Mouse (Mus musculus): ENCODE results near the gene Spats2. TPM values are rescaled to one million over a fixed set of nuclear protein-coding genes. Genes with fewer than 3 reads are reported as not detected.

The Spats2 gene
- polyA plus RNA-seq, 1 experiment from 2014 or later, result 34.2 TPM

DNA sequence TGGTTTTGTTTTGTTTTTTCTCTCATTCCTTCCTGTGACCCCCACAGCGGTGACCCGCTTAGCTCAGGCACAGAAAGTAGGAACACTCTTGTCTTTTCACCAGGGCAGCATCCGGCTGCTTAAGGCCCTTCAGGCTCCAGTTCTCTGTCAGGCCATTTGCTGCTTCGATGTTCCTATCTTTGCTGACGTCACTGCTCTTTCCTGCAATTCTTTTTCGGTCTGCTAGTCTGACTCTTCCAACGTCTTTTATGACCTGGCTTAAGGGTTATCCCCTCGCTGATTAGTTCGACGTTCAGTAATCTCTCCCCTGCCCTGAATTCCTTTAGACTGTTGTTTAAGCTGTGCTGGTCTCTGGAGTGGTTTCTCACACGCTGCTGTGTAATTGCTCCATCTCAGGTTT lies 9.2 kb upstream of the Spats2 start:
- WGBS, result 46% methylated on average over 11 of the region's 11 CpGs
- ATAC-seq (ENCODE audit: insufficient number of reproducible peaks, insufficient read depth, low FRiP score, low read depth), result no peak
- H3K9me3 ChIP-seq (ENCODE audit: control insufficient read depth, low read depth, low read length), result no peaks in the 10 kb centered on the region
- no peak overlapping the region for H3K27ac ChIP-seq (ENCODE audit: low read length)
- H3K9ac ChIP-seq (replicated peaks; ENCODE audit: low read depth, low read length), result no peak overlapping the region
- no peaks in the 10 kb centered on the region for H3K36me3 ChIP-seq (ENCODE audit: control insufficient read depth, insufficient read depth, low read length)
- H3K4me2 ChIP-seq (replicated peaks; ENCODE audit: low read depth, low read length), result no peak overlapping the region
- no peaks in the 10 kb centered on the region for H3K4me1 ChIP-seq (ENCODE audit: control insufficient read depth, insufficient read depth, low read length)
- H3K4me3 ChIP-seq (ENCODE audit: low read depth, low read length), result no peak overlapping the region
- H3K27me3 ChIP-seq (ENCODE audit: control insufficient read depth, insufficient read depth, low read length), result no peaks in the 10 kb centered on the region

DNA sequence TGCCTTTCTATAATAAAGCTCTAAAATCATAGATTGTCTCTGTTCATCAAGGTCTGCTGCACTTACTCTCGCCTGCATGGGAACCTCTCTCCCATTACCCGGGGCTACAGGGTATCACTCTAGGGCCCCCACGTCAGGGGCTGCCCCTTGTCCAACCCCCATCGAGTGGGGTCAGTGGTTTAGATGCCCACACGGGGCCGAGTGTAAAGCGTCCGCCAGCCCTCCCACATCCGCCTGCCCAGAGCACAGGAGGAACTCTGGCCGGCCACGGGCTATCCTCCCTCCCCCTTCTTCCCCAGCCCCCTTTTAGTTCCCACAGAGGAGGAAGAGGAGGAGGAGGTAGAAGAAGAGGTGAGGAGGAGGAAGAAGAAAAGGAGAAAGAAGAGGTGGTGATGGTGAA lies 4.9 kb upstream of the Spats2 start:
- no peak overlapping the region for H3K4me3 ChIP-seq (ENCODE audit: low read depth, low read length)
- H3K27ac ChIP-seq (ENCODE audit: low read length), result no peak overlapping the region
- 9% methylated on average over 11 of the region's 11 CpGs for WGBS
- no peak overlapping the region for H3K4me2 ChIP-seq (replicated peaks; ENCODE audit: low read depth, low read length)
- no peaks in the 10 kb centered on the region for H3K9me3 ChIP-seq (ENCODE audit: control insufficient read depth, low read depth, low read length)
- no peak overlapping the region for H3K9ac ChIP-seq (replicated peaks; ENCODE audit: low read depth, low read length)
- H3K4me1 ChIP-seq (ENCODE audit: control insufficient read depth, insufficient read depth, low read length), result no peaks in the 10 kb centered on the region
- H3K27me3 ChIP-seq (ENCODE audit: control insufficient read depth, insufficient read depth, low read length), result no peaks in the 10 kb centered on the region
- no peaks in the 10 kb centered on the region for H3K36me3 ChIP-seq (ENCODE audit: control insufficient read depth, insufficient read depth, low read length)
- no peak for ATAC-seq (ENCODE audit: insufficient number of reproducible peaks, insufficient read depth, low FRiP score, low read depth)

DNA sequence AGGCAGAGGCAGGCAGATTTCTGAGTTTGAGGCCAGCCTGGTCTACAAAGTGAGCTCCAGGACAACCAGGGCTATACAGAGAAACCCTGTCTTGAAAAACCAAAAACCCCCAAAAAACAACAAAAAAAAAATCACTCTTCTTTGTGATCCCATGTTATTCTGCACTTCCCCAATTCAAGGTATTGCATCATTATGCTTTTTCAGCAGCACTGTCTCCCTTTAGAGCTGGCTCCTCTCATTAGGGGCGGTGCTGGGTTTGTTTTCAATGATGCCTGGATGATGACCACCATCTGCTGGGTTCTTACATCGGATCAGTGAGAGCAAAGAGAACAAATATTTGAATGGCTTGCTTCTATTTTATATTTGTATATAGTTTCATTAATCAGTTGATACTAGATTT lies 3.1 kb upstream of the Spats2 start:
- H3K9ac ChIP-seq (replicated peaks; ENCODE audit: low read depth, low read length), result no peak overlapping the region
- H3K27me3 ChIP-seq (ENCODE audit: control insufficient read depth, insufficient read depth, low read length), result no peaks in the 10 kb centered on the region
- H3K36me3 ChIP-seq (ENCODE audit: control insufficient read depth, insufficient read depth, low read length), result no peaks in the 10 kb centered on the region
- H3K4me3 ChIP-seq (ENCODE audit: low read depth, low read length), result no peak overlapping the region
- H3K9me3 ChIP-seq (ENCODE audit: control insufficient read depth, low read depth, low read length), result no peaks in the 10 kb centered on the region
- no peak overlapping the region for H3K4me2 ChIP-seq (replicated peaks; ENCODE audit: low read depth, low read length)
- H3K4me1 ChIP-seq (ENCODE audit: control insufficient read depth, insufficient read depth, low read length), result no peaks in the 10 kb centered on the region
- H3K27ac ChIP-seq (ENCODE audit: low read length), result no peak overlapping the region
- no peak for ATAC-seq (ENCODE audit: insufficient number of reproducible peaks, insufficient read depth, low FRiP score, low read depth)
- 57% methylated on average over 2 of the region's 2 CpGs for WGBS

DNA sequence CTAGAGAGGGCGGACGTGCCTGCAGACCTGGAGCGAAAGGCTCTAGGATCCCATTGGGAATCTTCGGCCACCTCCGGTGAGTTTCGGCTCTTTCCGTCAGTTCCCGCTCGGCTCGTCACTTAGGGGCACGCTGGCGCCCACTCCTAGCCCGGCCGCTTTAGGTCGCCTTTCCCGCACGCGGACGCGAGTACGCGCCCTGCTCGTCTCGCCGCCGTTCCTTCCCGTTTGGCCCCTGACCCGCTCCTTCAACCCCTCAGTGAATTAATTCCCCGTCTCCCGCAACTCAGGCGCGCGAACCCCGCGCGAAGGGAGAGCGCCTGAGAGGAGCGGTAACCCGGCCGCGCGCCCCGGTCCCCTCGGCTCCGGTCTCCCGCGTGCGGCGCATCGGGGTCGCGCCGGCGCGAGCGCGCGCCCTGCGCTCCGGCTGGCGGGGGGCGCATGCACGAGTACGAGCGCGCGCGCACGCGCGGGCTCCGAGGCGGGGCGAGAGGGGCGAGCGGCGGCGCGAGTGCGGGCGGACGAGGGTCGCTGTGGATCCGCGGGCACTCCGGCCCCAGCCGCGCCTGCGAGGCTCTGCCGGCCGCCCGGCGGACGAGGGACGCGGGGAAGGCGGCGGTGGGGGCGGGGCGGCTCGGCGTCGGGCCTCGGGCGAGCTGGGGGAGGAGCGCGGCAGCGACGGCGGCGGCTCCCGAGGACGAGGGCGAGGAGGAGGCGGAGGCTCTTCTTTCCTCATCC lies 532 bp downstream of the Spats2 start:
- ATAC-seq (ENCODE audit: insufficient number of reproducible peaks, insufficient read depth, low FRiP score, low read depth), result peak; percentile 88
- H3K4me1 ChIP-seq (ENCODE audit: control insufficient read depth, insufficient read depth, low read length), result peaks cover 15% of the 10 kb centered on the region
- under 1% methylated on average over 111 of the region's 115 CpGs for WGBS

DNA sequence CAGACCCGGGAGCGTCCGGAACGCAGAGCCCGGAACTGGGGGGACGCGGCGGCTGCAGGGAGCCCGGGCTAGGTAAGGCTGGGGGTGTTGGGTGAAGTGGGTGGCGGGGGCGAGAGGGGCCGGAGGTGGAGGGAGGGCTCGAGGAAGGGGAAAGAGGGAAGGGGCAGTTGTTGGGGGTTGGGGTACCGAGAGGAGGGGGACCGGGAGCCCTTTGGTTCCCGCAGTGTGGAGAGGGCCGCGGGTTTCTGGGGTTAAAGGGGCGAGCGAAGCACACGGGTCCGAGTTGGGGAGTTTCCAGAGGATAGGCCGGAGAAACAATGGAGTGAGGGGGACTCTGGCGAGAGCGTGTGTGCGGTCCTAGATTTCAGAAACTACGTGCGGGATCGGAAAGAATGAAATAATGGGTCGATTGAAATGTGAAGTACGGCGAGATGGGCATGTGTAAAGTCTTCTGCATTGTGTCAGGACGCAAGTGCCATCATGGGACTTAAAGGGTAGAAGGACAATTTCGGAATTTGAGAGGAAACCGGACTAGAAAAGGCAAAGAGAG lies 1.2 kb downstream of the Spats2 start:
- Histone ChIP-seq H3K9me3 (ENCODE audit: control insufficient read depth, low read depth, low read length) (no peaks in the 10 kb centered on the region), H3K27ac (ENCODE audit: low read length) (peak overlapping the region; percentile 88), H3K9ac (replicated peaks; ENCODE audit: low read depth, low read length) (peak overlapping the region; percentile 90), H3K4me1 (ENCODE audit: control insufficient read depth, insufficient read depth, low read length) (peaks cover 15% of the 10 kb centered on the region), H3K4me3 (ENCODE audit: low read depth, low read length) (peak overlapping the region; percentile 90), H3K36me3 (ENCODE audit: control insufficient read depth, insufficient read depth, low read length) (no peaks in the 10 kb centered on the region), H3K4me2 (replicated peaks; ENCODE audit: low read depth, low read length) (peak overlapping the region; percentile 50), H3K27me3 (ENCODE audit: control insufficient read depth, insufficient read depth, low read length) (no peaks in the 10 kb centered on the region)
- no peak; the same call in 1 of the 2 replicates for ATAC-seq (ENCODE audit: insufficient number of reproducible peaks, insufficient read depth, low FRiP score, low read depth)
- under 1% methylated on average over 35 of the region's 35 CpGs for WGBS

More for the DNA sequence above, 532 bp downstream of the Spats2 start:
- peak overlapping the region; percentile 50 for H3K4me2 ChIP-seq (replicated peaks; ENCODE audit: low read depth, low read length)
- H3K27me3 ChIP-seq (ENCODE audit: control insufficient read depth, insufficient read depth, low read length), result no peaks in the 10 kb centered on the region
- H3K9ac ChIP-seq (replicated peaks; ENCODE audit: low read depth, low read length), result peak overlapping the region; percentile 90
- no peaks in the 10 kb centered on the region for H3K36me3 ChIP-seq (ENCODE audit: control insufficient read depth, insufficient read depth, low read length)
- H3K9me3 ChIP-seq (ENCODE audit: control insufficient read depth, low read depth, low read length), result no peaks in the 10 kb centered on the region
- H3K27ac ChIP-seq (ENCODE audit: low read length), result peak overlapping the region; percentile 88
- H3K4me3 ChIP-seq (ENCODE audit: low read depth, low read length), result peak overlapping the region; percentile 90

DNA sequence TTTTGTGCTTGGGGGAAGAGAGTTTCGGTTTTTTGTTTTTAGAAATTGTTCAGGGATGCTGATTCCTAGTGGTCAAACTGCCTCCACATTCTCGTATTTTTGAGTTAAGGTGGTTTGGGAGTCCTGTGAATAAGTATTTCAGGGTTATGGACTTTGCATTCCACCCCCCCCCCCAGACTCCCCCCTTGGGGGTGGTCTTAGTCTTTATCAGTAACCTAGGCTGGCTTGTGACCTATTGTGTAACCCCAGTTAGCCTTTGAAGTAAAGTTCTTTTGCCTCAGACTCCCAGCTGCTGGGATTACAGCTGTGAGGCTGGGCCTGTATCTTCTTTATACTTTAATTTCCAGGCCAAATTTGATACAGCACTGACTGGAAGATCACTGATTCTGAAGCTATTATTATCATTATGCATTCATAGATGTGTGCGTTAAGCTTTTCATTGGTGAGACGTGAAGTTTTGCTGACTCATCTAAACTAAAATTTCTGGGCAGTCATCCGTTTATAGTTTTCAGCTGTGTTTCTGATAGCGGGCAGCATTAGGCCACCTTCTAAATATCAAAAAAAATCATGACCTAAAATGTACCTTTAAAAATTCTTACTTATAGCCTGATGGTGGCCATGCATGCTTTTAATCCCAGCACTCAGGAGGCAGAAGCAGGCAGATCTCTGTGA lies 2.3 kb downstream of the Spats2 start:
- Histone ChIP-seq H3K4me3 (ENCODE audit: low read depth, low read length) (peak overlapping the region; percentile 90), H3K4me1 (ENCODE audit: control insufficient read depth, insufficient read depth, low read length) (peaks cover 15% of the 10 kb centered on the region), H3K36me3 (ENCODE audit: control insufficient read depth, insufficient read depth, low read length) (no peaks in the 10 kb centered on the region; the same call in 1 of the 2 replicates), H3K27ac (ENCODE audit: low read length) (no peak overlapping the region), H3K4me2 (replicated peaks; ENCODE audit: low read depth, low read length) (peak overlapping the region; percentile 50), H3K9ac (replicated peaks; ENCODE audit: low read depth, low read length) (no peak overlapping the region), H3K27me3 (ENCODE audit: control insufficient read depth, insufficient read depth, low read length) (no peaks in the 10 kb centered on the region), H3K9me3 (ENCODE audit: control insufficient read depth, low read depth, low read length) (no peaks in the 10 kb centered on the region)
- ATAC-seq (ENCODE audit: insufficient number of reproducible peaks, insufficient read depth, low FRiP score, low read depth), result no peak
- WGBS, result 63% methylated on average over 6 of the region's 6 CpGs

DNA sequence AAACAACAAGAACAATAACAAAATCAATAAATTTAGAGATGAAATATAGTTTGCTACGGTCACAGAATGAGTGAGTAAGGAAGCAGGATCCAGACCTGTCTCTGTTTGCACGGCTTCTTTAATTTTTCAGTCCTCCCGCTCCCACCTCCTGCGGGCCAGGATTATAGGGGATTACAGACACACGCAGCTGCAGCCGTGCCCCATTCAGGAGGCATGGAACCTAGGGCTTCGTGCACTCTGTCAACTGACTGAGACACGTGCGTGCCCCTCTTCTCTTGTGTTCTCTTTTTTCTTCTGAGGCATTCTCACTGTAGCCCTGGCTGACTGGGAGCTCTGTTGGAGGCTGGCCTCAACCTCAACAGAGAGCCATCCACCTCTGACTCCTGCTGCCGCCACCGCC lies 3.7 kb downstream of the Spats2 start:
- no peak for ATAC-seq (ENCODE audit: insufficient number of reproducible peaks, insufficient read depth, low FRiP score, low read depth)
- Histone ChIP-seq H3K27me3 (ENCODE audit: control insufficient read depth, insufficient read depth, low read length) (no peaks in the 10 kb centered on the region), H3K9me3 (ENCODE audit: control insufficient read depth, low read depth, low read length) (no peaks in the 10 kb centered on the region), H3K27ac (ENCODE audit: low read length) (no peak overlapping the region), H3K9ac (replicated peaks; ENCODE audit: low read depth, low read length) (no peak overlapping the region), H3K36me3 (ENCODE audit: control insufficient read depth, insufficient read depth, low read length) (peaks cover 3% of the 10 kb centered on the region; the same call in 1 of the 2 replicates), H3K4me1 (ENCODE audit: control insufficient read depth, insufficient read depth, low read length) (peaks cover 18% of the 10 kb centered on the region), H3K4me3 (ENCODE audit: low read depth, low read length) (no peak overlapping the region), H3K4me2 (replicated peaks; ENCODE audit: low read depth, low read length) (no peak overlapping the region)
- 53% methylated on average over 11 of the region's 11 CpGs for WGBS

DNA sequence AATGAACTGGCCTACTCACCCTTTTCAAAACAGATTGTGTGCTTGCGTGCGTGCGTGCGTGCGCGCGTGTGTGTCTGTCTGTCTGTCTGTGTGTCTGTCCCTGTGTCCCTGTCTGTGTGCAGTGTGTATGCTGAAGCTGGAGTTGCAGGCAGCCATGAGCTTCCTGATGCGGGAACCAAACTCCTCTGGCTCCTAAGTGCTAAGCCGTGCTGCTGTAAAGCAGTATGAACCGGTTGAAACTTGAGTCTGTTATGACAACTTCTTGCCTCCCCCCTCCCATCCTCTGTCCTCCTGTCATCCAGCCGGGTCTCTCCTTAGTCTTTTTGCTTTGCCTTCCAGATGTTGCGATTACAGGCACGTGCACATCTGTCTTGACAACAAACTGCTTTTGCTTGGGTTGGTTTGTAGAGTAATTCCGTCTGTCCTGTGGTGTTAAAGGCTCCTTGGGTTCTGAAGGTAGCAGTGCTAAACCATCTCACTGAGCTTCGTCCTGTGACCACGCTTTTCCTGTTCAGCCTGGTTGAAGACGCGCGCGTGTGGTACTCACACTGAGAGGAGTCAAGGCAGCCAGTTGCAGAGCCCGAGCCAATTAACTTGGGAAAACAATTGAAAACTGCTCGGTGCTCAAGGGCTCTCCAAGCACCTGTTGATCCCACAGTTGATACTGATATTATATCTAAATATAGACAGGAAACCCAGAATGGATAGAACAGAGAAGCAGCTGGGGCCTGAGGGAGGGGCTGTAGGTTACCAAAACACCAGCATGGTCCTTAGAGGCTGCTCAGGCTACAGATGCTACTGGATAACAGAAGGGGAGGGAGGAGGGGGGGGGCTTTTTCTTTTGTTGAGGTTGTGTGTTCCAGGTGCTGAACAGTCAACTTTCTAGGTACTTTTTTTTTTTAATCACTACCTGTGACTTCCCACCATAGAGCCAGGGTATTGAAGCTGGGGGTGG lies 4.5 kb downstream of the Spats2 start:
- H3K4me2 ChIP-seq (replicated peaks; ENCODE audit: low read depth, low read length), result no peak overlapping the region
- no peaks in the 10 kb centered on the region for H3K9me3 ChIP-seq (ENCODE audit: control insufficient read depth, low read depth, low read length)
- H3K9ac ChIP-seq (replicated peaks; ENCODE audit: low read depth, low read length), result no peak overlapping the region
- H3K27ac ChIP-seq (ENCODE audit: low read length), result no peak overlapping the region
- no peak for ATAC-seq (ENCODE audit: insufficient number of reproducible peaks, insufficient read depth, low FRiP score, low read depth)
- H3K36me3 ChIP-seq (ENCODE audit: control insufficient read depth, insufficient read depth, low read length), result peaks cover 3% of the 10 kb centered on the region; the same call in 1 of the 2 replicates
- WGBS, result 57% methylated on average over 22 of the region's 22 CpGs
- no peak overlapping the region for H3K4me3 ChIP-seq (ENCODE audit: low read depth, low read length)
- no peaks in the 10 kb centered on the region for H3K27me3 ChIP-seq (ENCODE audit: control insufficient read depth, insufficient read depth, low read length)
- peaks cover 18% of the 10 kb centered on the region for H3K4me1 ChIP-seq (ENCODE audit: control insufficient read depth, insufficient read depth, low read length)

Measured in stomach, embryonic 14.5 days (tissue).